Mouse (Mus musculus): ENCODE measurements around the gene Marcks. TPM values are rescaled to one million over a fixed set of nuclear protein-coding genes. Genes with fewer than 3 reads are reported as not detected.

Gene Marcks
- 100 to 1,000 TPM; 182 to 189 TPM for total RNA-seq (2021)

GRCm38 (mm10) chr10:37138778-37139442 lies at the start of gene Marcks:
Gene Marcks (minus strand): TSS chr10:37138920.
- intact Hi-C loops (cut with DNase I), result loop anchor here (1.0 to 10.0 kb wide), 5 partner anchors 93 to 1926 kb away; no protein-coding TSS in a partner anchor
- peak; percentile 92 to 93 for DNase-seq (ENCODE audit: low spot score in 2 of 2)

- no peak for DNase-seq (ENCODE audit: low spot score in 2 of 2)
- intact Hi-C loops (cut with DNase I), result no loop called here
Measured at GRCm38 (mm10) chr10:37177071-37177470, 38.4 kb upstream of the Marcks start.

GRCm38 (mm10) chr10:37172416-37172950 lies 33.8 kb upstream of the Marcks start:
- intact Hi-C loops (cut with DNase I), result no loop called here
- DNase-seq (ENCODE audit: low spot score in 2 of 2), result no peak

GRCm38 (mm10) chr10:37171711-37172415 lies 33.1 kb upstream of the Marcks start:
- DNase-seq (ENCODE audit: low spot score in 2 of 2), result no peak
- intact Hi-C loops (cut with DNase I), result no loop called here

GRCm38 (mm10) chr10:37170878-37171277 lies 32.2 kb upstream of the Marcks start:
- no peak for DNase-seq (ENCODE audit: low spot score in 2 of 2)
- intact Hi-C loops (cut with DNase I), result no loop called here

- intact Hi-C loops (cut with DNase I), result no loop called here
- peak in 1 of 2 experiments; percentile 10 for DNase-seq (ENCODE audit: low spot score in 2 of 2)
Measured at GRCm38 (mm10) chr10:37170466-37170865, 31.7 kb upstream of the Marcks start.

GRCm38 (mm10) chr10:37167527-37167926 lies 28.8 kb upstream of the Marcks start:
- no peak for DNase-seq (ENCODE audit: low spot score in 2 of 2)
- intact Hi-C loops (cut with DNase I), result no loop called here

GRCm38 (mm10) chr10:37159731-37160130 lies 21.0 kb upstream of the Marcks start:
- DNase-seq (ENCODE audit: low spot score in 2 of 2), result no peak
- intact Hi-C loops (cut with DNase I), result no loop called here

GRCm38 (mm10) chr10:37157156-37157555 lies 18.4 kb upstream of the Marcks start:
- intact Hi-C loops (cut with DNase I), result no loop called here
- peak in 1 of 2 experiments; percentile 8 for DNase-seq (ENCODE audit: low spot score in 2 of 2)

- no peak for DNase-seq (ENCODE audit: low spot score in 2 of 2)
- intact Hi-C loops (cut with DNase I), result no loop called here
Measured at GRCm38 (mm10) chr10:37155131-37155530, 16.4 kb upstream of the Marcks start.

- intact Hi-C loops (cut with DNase I), result no loop called here
- no peak for DNase-seq (ENCODE audit: low spot score in 2 of 2)
Measured at GRCm38 (mm10) chr10:37151539-37152271, 13.0 kb upstream of the Marcks start.

- intact Hi-C loops (cut with DNase I), result no loop called here
- DNase-seq (ENCODE audit: low spot score in 2 of 2), result no peak
Measured at GRCm38 (mm10) chr10:37148016-37148415, 9.3 kb upstream of the Marcks start.

GRCm38 (mm10) chr10:37145456-37145855 lies 6.7 kb upstream of the Marcks start:
- DNase-seq (ENCODE audit: low spot score in 2 of 2), result no peak
- intact Hi-C loops (cut with DNase I), result no loop called here

GRCm38 (mm10) chr10:37141621-37142020 lies 2.9 kb upstream of the Marcks start:
- intact Hi-C loops (cut with DNase I), result loop anchor here (5.0 kb wide), 1 partner anchor 216 kb away; no protein-coding TSS in a partner anchor
- DNase-seq (ENCODE audit: low spot score in 2 of 2), result no peak

GRCm38 (mm10) chr10:37140736-37141451 lies 2.2 kb upstream of the Marcks start:
- peak; percentile 84 to 94 for DNase-seq (ENCODE audit: low spot score in 2 of 2)
- intact Hi-C loops (cut with DNase I), result loop anchor here (5.0 kb wide), 1 partner anchor 216 kb away; no protein-coding TSS in a partner anchor

GRCm38 (mm10) chr10:37140166-37140735 lies 1.5 kb upstream of the Marcks start:
- peak in 1 of 2 experiments; percentile 39 for DNase-seq (ENCODE audit: low spot score in 2 of 2)
- intact Hi-C loops (cut with DNase I), result loop anchor here (5.0 kb wide), 1 partner anchor 217 kb away; no protein-coding TSS in a partner anchor

GRCm38 (mm10) chr10:37139443-37140165 lies 884 bp upstream of the Marcks start:
- peak; percentile 51 to 58 for DNase-seq (ENCODE audit: low spot score in 2 of 2)
- intact Hi-C loops (cut with DNase I), result loop anchor here (5.0 to 10.0 kb wide), 5 partner anchors 125 to 1925 kb away; no protein-coding TSS in a partner anchor

- DNase-seq (ENCODE audit: low spot score in 2 of 2), result peak in 1 of 2 experiments; percentile 40
- intact Hi-C loops (cut with DNase I), result loop anchor here (1.0 to 10.0 kb wide), 5 partner anchors 94 to 1926 kb away; no protein-coding TSS in a partner anchor
Measured at GRCm38 (mm10) chr10:37138311-37138731, 399 bp downstream of the Marcks start.
